Mouse (Mus musculus) layer of hippocampus, postnatal 25 days (tissue): ENCODE results near the gene Sept3. TPM values are rescaled to one million over a fixed set of nuclear protein-coding genes. Genes with fewer than 3 reads are reported as not detected.
A peak's percentile ranks its signal among the peaks of the same experiment; 100 is the strongest.
"Not testable (repeated sequence)": the region's sequence is repeated elsewhere in the genome, so short reads cannot be mapped to it uniquely, and the experiment has no call there.

Source experiments
- DNase-seq, 2 experiments: peaks; one replicate each; pipeline ENCODE4 v3.0.0; 2022; ENCODE audit warnings: mixed read lengths in 2 of 2, low spot score in 1 of 2; ENCODE audit errors: extremely low spot score in 1 of 2
- total RNA-seq, 2 experiments: library from RNA; stranded (reverse); gene quantifications; 2 replicates each; pipeline ENCODE4 v1.2.3; 2021

Gene Sept3
- 100 to 1,000 TPM; 617 to 679 TPM for total RNA-seq

DNA sequence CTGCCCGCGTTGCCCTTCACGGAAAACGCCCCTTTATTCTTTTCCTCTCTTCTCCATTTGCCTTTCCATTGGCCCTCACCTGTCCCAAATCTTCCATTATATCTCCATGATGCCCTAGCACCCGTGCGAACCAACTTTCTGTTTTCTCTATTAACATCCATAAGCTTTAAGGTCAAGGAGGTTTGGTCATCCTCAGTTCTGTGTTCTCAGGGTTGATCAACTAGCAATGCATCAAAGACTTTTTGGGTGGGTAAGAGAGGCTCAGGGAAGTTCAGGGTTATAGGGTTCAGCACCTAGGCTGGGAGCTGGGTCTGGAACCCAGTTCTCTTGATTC is at the start of gene Sept3:
Sept3 (plus strand) TSS at position 301 of the 334 bp plus-strand sequence.
- no peak for DNase-seq

DNA sequence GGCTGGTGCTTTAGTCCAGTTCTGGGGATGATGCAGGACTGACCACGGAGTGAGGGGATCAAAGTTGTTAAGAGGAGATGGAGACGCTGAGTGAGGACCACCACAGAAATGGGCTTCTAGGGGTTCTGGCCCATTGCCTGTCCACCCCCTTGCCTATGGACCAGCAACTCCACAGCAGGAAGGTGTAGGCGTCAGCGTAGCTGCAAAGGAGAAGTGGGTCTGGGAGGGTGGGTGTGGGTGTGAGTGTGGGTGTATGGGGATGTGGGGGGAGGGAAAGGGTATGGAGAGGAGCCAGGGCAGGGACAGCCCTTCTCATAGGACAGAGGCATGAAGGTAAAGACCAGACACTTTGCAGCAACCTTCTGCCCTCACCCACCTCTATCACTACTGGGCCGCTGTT is 48.9 kb upstream of the Sept3 start:
- DNase-seq, result no peak

DNA sequence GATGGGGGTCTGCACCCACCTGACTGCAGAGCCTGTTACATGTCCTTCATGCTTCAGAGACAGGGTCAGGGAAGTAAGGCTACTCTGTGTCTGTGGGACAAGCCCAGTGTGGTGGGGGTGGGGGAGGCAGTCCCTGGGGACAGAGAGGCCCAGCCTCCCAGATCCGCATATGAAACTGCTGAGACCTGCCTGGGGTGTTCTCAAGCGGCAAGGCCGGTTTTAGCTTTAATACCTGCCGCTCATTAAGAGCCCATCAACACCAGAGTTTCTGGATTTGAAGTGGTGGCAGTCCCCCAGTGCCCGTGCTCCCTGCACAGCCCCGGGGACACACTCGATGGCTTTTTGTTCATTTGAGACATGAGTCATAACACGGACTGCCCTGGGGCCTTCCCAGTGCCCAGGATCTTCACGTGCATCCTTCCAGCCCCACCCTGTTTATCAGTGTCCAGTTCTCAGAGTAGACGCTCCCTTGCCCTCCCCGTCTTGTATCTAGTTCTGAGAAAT is 45.1 kb upstream of the Sept3 start:
- DNase-seq, result no peak

DNA sequence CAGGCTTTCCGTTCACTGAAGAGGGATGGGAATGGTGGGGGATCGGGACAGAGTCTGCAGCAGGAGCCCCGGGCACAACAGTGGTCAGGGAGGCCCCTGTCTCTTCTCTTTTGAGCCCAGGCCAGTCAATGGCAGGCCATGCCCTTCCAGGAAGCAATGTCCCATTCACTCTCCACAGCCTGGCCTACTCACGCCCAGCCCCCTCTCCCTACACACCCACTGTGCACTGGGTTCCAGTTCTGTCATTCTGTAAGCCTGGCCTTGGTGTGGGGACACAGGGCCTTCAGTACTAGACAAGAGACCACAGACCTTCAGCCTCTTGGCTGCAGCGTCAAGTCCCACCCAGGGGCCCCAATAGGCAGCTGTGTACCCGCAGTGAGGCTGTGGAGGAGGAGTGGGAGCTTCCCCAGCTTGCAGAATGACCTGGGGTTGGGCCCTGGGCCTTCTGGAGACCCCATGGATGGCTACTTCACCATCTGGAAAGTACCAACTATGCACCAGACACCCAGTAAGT is 44.5 kb upstream of the Sept3 start:
- DNase-seq, result no peak

DNA sequence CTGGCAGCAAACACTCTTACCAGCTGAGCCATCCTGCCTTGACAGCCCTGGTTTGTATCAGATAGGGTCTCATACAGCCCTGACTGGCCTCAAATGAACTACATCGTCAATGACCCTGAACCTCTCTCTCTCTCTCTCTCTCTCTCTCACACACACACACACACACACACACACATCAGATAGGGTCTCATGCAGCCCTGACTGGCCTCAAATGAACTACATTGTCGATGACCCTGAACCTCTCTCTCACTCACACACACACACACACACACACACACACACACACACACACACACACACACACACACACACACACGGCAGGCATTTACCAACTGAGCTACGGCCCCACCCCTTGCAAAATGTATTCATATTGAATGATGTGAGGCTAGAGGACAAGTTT is 43.6 kb upstream of the Sept3 start:
- DNase-seq, result no peak

DNA sequence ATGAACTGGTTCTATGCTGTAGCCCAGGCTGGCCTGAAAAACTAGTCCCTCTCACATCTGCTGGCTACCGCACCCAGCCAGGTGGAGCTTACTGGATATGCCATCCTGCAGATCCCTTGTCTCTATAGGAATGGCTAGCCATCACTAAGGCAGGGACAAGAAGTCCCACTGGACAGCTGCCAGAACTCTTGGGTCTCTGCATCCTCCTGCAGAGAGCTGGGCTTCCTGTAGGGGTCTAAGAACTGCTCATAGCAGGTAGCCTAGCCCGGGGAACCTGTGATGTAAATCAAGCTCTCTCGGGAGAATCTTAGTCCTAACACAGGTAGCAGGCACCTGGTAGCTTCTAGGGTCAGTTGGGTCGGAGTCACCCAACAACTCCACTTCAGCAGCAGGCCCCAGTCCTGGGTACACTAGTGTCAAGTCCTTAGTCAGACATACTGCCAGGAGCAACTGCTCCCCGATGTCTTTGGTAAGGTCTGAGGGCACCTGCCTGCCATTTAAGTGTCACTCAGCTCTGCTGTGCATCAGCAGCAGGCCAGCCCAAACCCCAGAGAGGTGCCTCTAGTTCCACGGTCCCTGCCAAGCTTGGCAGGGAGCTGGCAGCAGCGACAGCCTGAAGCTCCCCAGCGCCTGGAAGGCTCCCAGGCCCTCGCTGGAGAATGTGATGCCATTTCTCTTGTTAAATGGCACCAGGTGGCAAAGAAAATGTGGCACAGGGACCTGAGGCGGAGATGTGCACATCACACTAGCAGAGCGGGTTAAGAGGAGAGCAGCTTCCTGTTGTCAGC is 42.9 kb upstream of the Sept3 start:
- DNase-seq, result no peak

DNA sequence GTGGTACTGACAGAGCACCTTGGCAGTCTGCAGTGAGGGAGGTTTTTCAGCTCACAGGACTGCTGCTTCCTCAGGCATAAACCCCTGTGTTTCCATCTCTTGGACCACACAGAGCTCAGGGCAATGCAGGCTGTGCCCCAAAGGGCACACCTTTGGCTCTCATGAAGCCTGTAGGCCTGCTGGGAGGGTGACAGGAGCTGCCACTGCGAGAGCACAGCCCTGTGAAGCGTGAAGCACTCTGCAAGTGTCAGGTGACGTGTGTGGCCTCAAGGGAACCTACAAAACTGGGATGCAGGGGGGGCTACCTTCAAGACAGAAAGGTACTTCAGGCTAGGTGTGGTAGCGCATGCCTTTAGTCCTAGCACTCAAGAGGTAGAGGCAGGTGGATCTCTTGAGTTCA is 42.0 kb upstream of the Sept3 start:
- no peak for DNase-seq

DNA sequence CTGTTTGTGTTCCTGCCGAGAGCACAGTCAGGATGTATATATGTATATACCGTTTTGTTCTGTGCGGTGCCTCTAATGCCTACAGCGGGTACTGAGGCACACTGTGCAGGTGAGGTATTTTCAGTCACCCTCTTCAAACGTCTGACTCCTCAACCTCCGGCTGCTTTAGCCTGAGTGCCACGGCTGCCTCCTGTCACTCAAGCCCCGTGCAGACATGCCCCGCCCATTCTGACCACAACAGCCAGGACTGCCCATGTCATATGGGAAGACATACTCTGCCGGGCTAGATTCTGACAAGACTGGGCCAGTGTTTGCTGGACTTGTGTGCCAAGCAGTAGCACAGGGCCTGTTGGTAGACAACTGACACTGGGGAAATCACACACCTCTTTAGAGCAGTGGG is 39.0 kb upstream of the Sept3 start:
- no peak for DNase-seq

DNA sequence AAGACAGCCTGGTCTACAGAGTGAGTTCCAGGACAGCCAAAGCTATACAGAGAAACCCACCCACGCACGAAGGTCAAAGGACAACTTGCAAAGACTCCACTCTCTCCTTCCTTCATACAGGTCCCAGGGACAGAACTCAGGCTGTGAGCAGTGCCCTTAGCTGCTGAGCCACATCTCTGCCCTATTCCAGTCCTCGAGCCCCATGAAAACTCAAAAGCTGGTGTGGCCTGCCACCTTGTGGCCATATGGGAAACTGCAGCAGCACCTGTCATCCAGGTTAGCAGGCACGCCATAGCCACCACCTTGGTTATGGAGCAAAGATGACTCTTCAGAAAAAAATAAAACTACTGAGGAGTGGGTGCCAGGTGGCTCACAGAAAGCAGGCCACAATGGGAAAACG is 38.1 kb upstream of the Sept3 start:
- peak; percentile 82 to 91 for DNase-seq

DNA sequence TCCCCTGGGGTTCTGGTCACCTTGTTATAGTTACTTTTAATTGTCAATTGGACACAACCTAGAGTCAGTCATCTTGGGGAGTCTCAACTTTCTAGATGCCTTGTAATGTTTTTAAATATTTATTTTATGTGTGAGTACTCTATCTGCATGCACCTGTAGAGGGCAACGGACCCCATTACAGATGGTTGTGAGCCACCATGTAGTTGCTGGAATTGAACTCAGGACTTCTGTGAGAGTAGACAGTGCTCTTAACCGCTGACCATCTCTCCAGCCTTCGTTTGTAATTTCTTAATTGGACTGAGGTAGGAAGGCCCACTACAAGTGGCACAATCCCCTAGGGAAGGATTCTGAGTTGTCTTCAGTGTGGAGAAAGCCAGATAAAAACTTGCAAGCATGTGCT is 31.4 kb upstream of the Sept3 start:
- DNase-seq, result no peak

DNA sequence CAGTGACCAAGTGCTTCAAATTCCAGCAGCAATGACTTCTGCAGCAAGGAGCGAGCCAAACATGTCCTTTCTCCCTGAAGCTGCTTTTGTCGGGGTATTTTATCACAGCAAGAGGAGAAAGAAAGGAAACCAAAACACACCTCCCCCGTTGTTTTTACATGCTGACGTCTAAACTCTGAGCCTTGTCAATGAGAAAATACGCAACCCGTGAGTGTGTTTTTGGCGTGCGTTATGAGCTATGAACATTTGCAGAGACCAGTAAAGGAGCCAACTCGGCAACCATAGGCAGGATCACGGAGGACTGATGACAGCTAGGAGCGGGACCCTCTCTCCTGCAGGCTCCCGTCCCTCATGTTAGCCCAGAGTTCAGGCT is 31.0 kb upstream of the Sept3 start:
- DNase-seq, result no peak

DNA sequence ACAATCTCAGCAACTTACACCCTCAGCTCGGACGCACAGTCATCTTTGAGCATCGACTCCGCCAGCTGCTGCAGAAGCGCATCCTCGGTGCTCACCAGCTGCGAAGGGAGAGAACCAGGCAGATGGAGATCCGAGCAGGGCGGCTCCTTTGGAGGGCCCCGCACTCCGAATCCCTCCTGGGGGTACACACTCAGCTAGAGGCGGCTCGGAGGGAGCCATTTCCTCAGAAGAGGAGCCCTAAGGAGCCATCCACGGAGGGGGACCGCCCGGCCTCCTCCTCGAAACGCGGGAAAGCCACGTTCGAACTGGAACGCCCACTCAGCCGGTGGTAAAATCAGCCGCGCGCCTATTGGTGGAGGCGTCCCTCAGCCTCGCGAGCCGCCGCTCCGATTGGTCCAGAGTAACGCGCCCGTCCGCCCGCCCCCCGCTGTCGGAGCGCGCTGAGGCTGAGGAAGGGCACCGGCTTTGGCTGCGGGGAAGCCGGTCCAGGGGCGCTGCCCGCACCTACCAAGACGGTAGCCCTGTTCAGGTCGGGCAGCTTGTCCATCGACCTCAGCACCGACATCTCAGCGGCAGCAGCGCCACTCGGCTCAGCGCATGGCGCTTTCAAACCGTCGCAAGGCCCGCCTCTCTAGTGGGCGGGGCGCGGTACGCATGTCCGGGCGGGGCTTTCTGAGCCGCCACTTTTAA is 30.4 kb upstream of the Sept3 start, which contains the start of gene Cenpm:
Cenpm (minus strand) TSS at position 634 of the 690 bp plus-strand sequence.
- peak; percentile 84 to 88 for DNase-seq

DNA sequence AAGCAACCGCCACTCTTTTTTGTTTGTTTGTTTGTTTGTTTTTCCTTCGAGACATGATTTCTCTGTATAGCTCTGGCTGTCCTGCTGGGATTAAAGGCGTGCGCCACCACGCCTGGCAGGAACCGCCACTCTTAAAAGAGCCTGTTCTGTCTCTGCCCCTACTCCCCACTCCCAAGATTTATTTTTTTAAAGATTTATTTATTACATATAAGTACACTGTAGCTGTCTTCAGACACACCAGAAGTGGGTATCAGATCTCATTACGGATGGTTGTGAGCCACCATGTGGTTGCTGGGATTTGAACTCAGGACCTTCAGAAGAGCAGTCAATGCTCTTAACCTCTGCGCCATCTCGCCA is 29.9 kb upstream of the Sept3 start:
- DNase-seq, result not testable (repeated sequence)

DNA sequence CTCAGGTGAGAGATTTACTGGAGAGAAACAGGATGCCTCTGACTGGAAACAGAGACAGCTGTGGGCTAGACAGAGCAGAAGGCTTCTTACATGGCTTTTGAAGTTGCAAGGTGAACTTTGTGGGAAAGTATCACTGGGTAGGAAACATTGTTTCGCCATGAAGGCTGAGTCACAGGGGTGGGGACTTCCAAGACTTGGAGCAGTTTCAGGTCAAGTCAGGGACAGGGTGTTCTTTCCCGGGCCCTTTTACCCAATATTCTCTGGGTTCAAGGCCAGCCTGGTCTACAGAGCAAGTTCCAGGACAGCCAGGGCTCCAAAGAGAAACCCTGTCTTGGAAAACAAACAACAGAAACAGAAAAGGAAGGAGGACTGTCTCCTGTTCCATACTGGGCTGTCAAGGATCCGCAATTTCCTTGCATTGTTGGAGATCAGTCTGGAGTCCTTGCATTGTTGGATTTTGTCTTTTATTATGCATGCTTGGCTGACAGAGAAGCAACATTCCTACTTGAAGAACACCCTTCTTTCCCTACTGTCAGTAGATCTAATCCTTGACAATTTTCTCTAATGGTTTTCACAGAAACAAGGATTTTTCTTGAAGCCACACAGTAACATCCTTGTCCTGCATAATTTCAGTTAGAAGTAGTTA is 27.4 kb upstream of the Sept3 start:
- no peak for DNase-seq

DNA sequence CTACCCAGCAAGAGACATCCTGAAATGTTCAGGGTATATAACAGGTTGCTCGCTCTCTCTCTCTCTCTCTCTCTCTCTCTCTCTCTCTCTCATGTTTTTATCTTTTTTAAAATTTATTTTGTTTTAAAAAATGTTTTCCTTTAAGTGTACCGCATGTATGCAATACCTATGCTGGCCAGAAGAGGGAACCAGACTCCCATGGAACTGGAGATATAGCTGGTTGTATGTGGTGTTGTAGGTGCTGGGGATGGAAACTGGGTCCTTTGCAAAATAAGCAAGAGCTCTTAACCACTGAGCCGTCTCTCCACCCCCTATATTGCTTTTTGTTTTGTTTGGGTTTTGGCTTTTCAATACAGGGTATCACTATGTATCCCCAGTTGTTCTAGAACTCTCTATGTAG is 23.1 kb upstream of the Sept3 start:
- no peak for DNase-seq

DNA sequence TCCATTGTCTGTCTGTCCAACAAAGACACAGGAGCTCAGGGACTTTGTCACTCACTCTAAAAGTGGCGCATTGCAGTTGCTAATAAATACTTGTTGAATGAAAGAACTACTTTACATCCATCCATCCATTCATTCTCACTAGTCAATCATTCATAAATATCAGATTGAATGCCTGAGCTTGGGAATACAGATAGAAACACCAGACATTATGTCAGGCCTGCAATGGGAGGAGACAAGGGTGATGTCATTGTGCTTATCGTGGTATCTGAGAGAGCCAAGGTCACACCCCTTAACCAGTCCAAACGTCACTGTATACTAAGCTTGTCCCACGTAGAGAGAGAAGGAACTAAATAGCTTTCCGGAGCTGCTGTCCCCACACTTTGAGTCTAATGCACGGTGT is 22.6 kb upstream of the Sept3 start, which contains the start of gene 1500009C09Rik:
1500009C09Rik (plus strand) TSS at position 301 of the 400 bp plus-strand sequence.
- no peak for DNase-seq

DNA sequence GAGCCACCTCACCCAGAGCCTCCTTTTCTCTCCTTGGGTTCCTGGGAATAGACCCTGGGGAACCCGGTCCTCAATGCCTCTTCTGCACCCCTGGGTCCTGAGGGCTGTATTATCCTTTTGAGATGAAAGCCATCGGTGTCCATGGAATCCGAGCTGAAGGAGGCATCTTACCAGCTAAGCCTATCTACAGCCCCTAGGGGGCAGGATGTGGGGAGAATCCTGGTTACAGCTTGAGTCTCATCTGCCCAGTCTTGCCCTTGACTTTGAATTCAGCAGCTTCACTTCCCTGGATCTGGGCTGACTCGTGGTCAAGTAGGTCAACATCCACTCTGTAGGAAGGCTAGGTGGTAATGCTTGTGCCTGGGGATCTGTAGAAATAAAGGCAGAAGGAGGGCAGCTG is 19.4 kb upstream of the Sept3 start:
- DNase-seq, result no peak

DNA sequence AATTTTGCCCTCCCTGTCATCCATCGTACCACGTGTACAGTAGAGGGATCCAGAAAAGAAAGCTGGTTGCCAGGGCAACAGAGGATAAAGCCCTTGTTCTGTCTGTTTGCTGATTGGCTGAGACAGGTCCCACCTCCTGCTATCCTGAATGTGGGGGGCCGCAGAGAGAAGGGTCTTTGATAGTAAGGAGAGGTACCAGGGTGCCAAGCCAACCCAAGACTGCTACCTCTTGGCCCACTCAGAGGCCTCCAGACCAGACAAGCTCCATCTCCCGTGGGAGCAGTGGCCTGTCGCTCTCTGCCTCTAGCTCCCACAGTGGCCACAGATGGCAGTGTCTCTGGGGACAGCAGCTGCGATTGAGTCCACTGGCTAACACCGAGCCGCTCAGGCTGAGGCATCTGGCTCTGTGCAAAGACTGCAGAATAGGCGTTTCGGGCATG is 18.7 kb upstream of the Sept3 start:
- peak; percentile 62 to 73 for DNase-seq

DNA sequence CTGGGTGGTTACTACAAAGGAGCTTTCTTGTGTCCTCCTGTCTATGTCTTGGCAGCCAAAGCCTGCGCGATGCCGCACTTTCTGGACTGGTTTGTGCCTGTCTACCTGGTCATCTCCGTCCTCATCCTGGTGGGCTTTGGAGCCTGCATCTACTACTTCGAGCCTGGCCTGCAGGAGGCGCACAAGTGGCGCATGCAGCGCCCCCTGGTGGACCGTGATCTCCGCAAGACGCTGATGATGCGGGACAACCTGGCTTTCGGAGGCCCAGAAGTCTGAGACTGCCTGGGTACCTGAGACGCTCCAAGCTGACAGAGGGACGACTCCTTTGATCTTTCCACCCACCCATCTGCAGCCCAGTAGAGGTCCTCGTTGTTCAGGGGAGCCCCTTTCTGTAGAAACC is 15.2 kb upstream of the Sept3 start:
- DNase-seq, result peak; percentile 68 to 87

DNA sequence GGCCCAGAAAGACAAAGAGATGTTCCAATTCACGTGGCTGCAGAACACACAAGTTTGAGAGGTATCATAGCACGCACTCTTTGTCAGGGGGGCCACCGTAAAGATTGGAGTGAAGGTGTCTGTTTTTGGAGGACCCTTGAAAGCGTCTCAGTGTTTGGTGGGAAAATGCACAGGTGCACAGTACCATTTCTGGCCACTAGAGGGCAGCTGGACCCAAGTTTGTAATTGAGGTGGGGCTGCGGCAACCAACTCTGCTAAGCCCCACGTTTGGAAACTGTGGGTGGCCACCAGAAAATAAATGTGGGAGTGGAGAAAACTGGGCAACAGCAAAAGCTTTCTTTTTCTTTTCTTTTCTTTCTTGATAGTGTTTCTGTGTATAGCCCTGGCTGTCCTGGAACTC is 8.3 kb upstream of the Sept3 start:
- peak; percentile 72 to 85 for DNase-seq

DNA sequence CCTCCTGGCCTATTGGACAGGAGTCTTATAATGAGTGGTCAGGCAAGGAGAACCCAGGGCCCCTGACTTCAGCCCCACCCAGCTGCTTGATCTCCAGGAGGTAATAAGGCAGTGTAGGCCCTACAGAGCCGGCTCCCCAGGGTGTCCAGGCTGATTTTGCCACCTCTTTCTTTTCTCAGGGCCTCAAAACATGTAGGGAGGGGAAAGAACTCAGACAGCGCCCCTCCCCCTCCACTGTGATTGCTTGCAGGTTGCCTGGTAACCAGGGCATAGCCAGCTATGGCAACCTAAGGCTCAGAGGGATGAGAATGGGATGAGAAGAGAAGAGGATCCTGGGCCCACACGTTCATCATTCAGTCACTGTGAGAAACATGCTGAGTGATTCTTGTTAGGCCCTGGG is 6.5 kb upstream of the Sept3 start:
- peak in 1 of 2 experiments; percentile 67 for DNase-seq
